Mouse (Mus musculus): ENCODE measurements around the gene Saxo2. TPM values are rescaled to one million over a fixed set of nuclear protein-coding genes. Genes with fewer than 3 reads are reported as not detected.

Saxo2 gene
- polyA plus RNA-seq, 1 experiment = not detected

DNA sequence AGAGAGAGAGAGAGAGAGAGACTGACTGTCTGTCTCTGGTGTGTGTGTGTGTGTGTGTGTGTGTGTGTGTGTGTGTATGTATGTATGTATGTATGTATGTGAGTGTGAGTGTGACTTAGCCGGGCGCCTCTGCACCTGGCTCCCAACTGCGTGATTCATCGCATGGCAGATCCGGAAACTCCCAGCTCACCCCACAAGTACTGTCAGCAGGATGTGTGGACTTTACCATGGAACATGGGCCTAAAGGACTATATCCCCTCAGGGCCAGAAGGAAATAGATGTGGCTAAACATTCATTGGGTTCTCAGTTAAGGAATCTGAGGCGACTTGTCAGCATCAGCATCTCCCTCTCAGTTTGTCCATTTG is 735 bp upstream of the Saxo2 start:
- Histone ChIP-seq H3K27ac (ENCODE audit: control insufficient read depth, insufficient read depth, low read depth, low read length, poor library complexity) (no peak overlapping the region; the same call in 1 of the 2 replicates), H3K4me3 (replicated peaks; ENCODE audit: control insufficient read depth, low read depth, low read length) (peak overlapping the region; percentile 92), H3K4me1 (ENCODE audit: control insufficient read depth, insufficient read depth, low read length) (no peaks in the 10 kb centered on the region)
- no peak for TF ChIP-seq CTCF (IDR thresholded peaks at IDR 0.05; ENCODE audit: control insufficient read depth, insufficient read depth, low read length)
- no peak for TF ChIP-seq POLR2A (IDR thresholded peaks at IDR 0.05; ENCODE audit: borderline replicate concordance, control insufficient read depth, low read depth, low read length)
- 16% methylated on average over 6 of the region's 6 CpGs for WGBS

DNA sequence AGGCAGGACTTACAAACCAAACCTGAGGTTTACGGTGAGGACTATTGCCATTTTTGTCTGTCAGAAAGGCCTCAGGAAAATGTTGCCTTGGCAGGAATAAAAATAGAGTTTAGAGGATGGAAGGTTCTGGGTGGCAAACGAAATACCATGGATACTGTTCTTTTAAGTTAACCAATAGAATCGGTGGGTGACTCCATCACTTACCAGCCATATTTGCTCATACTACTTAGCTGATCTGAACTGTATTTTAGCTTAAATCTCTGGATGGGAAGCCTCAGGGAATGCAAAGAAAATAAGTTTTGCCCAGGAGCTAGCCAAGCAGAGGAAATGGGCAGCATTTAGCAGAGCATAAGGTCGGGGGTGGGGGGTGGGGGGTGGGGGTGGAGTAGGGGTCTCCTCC is 419 bp downstream of the Saxo2 start:
- no peak overlapping the region for H3K27ac ChIP-seq (ENCODE audit: control insufficient read depth, insufficient read depth, low read depth, low read length, poor library complexity)
- no peak for TF ChIP-seq POLR2A (IDR thresholded peaks at IDR 0.05; ENCODE audit: borderline replicate concordance, control insufficient read depth, low read depth, low read length)
- TF ChIP-seq CTCF (IDR thresholded peaks at IDR 0.05; ENCODE audit: control insufficient read depth, insufficient read depth, low read length) = no peak
- no peaks in the 10 kb centered on the region for H3K4me1 ChIP-seq (ENCODE audit: control insufficient read depth, insufficient read depth, low read length)
- WGBS = 30% methylated on average over 4 of the region's 4 CpGs
- peak overlapping the region; percentile 92 for H3K4me3 ChIP-seq (replicated peaks; ENCODE audit: control insufficient read depth, low read depth, low read length)

DNA sequence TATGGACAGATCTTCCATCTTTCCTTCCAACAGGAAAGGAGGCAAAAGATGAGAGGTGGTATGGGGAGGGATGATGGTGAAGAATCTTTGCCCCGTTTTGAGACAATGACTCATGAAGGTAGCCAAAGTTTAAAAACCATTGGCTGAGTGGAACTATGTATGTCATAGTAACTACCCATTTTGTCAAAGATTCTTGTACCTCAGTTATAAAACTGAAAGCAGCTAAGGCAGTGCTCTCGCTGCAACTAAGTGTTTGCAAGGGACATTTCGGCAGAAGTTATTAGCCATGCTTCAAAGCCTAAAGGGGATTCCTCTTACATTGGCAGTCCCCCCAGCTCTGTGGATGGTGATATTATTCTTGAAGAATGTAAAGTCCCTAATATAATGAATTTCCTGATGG is 1.1 kb downstream of the Saxo2 start:
- H3K27ac ChIP-seq (ENCODE audit: control insufficient read depth, insufficient read depth, low read depth, low read length, poor library complexity) = no peak overlapping the region
- H3K4me3 ChIP-seq (replicated peaks; ENCODE audit: control insufficient read depth, low read depth, low read length) = no peak overlapping the region
- no peaks in the 10 kb centered on the region for H3K4me1 ChIP-seq (ENCODE audit: control insufficient read depth, insufficient read depth, low read length)
- TF ChIP-seq POLR2A (IDR thresholded peaks at IDR 0.05; ENCODE audit: borderline replicate concordance, control insufficient read depth, low read depth, low read length) (no peak), CTCF (IDR thresholded peaks at IDR 0.05; ENCODE audit: control insufficient read depth, insufficient read depth, low read length) (no peak)
- 85% methylated on average over 3 of the region's 3 CpGs for WGBS

DNA sequence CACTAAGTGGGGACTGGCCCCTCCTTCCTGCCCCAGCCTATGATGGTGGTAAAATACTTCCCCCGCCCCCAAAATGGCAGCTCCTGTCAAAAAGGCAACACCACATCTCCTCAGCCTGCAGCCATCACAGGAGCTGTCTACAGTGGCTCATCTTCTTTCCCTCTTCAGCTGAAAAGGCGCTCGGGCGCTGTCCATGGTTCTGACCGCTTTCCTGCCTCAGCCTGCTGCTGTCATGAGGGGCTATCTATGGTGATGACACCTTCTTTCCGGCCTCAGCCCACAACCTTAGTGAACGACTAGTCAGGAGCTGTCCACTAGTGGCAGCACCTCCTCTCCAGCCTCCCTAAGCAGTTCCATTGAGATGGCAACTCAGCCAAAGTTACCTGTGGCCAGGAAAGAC is 23.0 kb downstream of the Saxo2 start:
- WGBS = 19% methylated on average over 7 of the region's 7 CpGs
- Histone ChIP-seq H3K27ac (ENCODE audit: control insufficient read depth, insufficient read depth, low read depth, low read length, poor library complexity) (no peak overlapping the region), H3K4me3 (replicated peaks; ENCODE audit: control insufficient read depth, low read depth, low read length) (no peak overlapping the region), H3K4me1 (ENCODE audit: control insufficient read depth, insufficient read depth, low read length) (no peaks in the 10 kb centered on the region)
- TF ChIP-seq POLR2A (IDR thresholded peaks at IDR 0.05; ENCODE audit: borderline replicate concordance, control insufficient read depth, low read depth, low read length) (no peak), CTCF (IDR thresholded peaks at IDR 0.05; ENCODE audit: control insufficient read depth, insufficient read depth, low read length) (no peak)

DNA sequence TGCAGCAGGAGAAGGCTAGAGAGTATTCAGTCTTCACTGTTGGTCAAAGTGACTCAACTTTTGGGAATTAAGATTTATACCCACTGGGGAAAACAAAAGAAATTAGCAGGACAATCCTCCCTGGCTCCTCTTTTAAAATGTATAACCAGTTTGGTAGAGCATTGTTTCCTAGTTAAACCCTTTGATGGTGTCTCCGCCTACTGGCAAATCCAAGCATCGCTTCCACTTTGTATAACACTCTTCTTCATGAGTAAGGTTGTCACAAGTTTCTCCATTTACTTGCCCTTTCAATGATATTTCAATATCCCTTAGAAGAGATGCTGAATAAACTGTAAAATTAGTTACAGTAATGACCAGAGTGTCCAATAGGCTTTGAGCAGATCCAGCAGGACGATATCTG is 38.7 kb downstream of the Saxo2 start:
- peaks cover 2% of the 10 kb centered on the region; the same call in 1 of the 2 replicates for H3K4me1 ChIP-seq (ENCODE audit: control insufficient read depth, insufficient read depth, low read length)
- no peak overlapping the region for H3K27ac ChIP-seq (ENCODE audit: control insufficient read depth, insufficient read depth, low read depth, low read length, poor library complexity)
- no peak for TF ChIP-seq CTCF (IDR thresholded peaks at IDR 0.05; ENCODE audit: control insufficient read depth, insufficient read depth, low read length)
- TF ChIP-seq POLR2A (IDR thresholded peaks at IDR 0.05; ENCODE audit: borderline replicate concordance, control insufficient read depth, low read depth, low read length) = no peak
- 39% methylated on average over 3 of the region's 3 CpGs for WGBS
- H3K4me3 ChIP-seq (replicated peaks; ENCODE audit: control insufficient read depth, low read depth, low read length) = no peak overlapping the region

DNA sequence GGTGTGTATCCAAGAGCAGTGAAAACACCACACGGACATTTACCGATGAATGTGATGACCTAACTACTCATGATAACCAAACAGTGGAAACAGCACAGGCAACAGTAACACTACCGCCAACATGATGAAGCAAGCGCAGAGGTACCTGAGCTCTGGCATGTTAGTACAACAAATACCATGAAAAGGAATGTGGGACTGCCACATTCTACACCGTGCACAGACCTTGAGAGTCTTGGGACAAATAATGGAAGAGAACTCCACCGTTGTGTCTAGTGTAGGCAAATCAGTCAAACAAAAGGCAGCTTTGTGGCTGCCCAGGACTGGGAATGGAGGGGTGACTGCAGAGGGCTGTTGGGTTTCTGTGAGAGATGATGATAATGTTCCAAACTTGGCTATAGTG is 42.9 kb downstream of the Saxo2 start:
- TF ChIP-seq POLR2A (IDR thresholded peaks at IDR 0.05; ENCODE audit: borderline replicate concordance, control insufficient read depth, low read depth, low read length) (no peak), CTCF (IDR thresholded peaks at IDR 0.05; ENCODE audit: control insufficient read depth, insufficient read depth, low read length) (no peak)
- 73% methylated on average over 6 of the region's 6 CpGs for WGBS

DNA sequence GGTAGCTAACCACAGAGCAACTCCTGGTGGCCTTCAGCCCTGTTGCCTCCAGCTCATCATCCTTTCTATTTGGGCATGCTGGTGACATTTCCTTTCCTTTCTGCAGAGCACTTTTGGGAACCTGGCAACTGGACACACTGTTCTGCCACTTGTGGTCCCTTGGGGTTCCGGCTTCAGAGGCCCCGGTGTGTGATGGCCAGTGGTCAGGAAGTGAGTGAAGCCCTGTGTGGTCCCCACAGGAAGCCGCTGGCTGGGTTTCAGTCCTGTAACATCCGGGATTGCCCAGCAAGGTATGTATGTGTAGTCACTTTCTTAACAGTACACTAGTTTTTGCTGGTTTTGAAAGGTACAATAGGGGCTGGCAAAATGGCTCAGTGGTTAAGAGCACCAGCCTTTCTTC is 46.3 kb downstream of the Saxo2 start:
- TF ChIP-seq POLR2A (IDR thresholded peaks at IDR 0.05; ENCODE audit: borderline replicate concordance, control insufficient read depth, low read depth, low read length) = no peak
- TF ChIP-seq CTCF (IDR thresholded peaks at IDR 0.05; ENCODE audit: control insufficient read depth, insufficient read depth, low read length) = no peak
- H3K27ac ChIP-seq (ENCODE audit: control insufficient read depth, insufficient read depth, low read depth, low read length, poor library complexity) = peak overlapping the region; percentile 78
- 7% methylated on average over 4 of the region's 4 CpGs for WGBS
- H3K4me3 ChIP-seq (replicated peaks; ENCODE audit: control insufficient read depth, low read depth, low read length) = no peak overlapping the region
- peaks cover 7% of the 10 kb centered on the region; the same call in 1 of the 2 replicates for H3K4me1 ChIP-seq (ENCODE audit: control insufficient read depth, insufficient read depth, low read length)

More for the DNA sequence above, 42.9 kb downstream of the Saxo2 start:
- peaks cover 5% of the 10 kb centered on the region; the same call in 1 of the 2 replicates for H3K4me1 ChIP-seq (ENCODE audit: control insufficient read depth, insufficient read depth, low read length)
- no peak overlapping the region for H3K4me3 ChIP-seq (replicated peaks; ENCODE audit: control insufficient read depth, low read depth, low read length)
- no peak overlapping the region for H3K27ac ChIP-seq (ENCODE audit: control insufficient read depth, insufficient read depth, low read depth, low read length, poor library complexity)

DNA sequence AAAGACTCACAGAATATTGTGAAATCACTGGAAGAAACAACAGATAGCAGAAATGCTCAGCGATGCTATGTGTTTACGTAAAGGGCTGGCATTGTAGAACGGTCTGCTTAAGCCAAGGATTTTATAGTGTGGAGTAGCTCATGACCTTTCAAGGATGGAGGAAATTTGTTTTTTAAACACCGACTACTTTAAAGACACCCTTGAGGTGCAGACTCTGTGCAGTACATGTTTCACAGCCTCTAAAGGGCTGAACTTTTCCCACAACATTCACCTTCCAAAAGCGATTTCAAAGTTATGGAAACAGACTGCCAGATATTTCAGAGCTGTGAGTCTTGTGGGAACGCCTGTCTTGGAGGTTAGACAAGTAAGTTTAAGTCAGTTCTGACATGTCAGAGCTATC is 57.4 kb downstream of the Saxo2 start:
- WGBS = 77% methylated on average over 6 of the region's 6 CpGs
- H3K27ac ChIP-seq (ENCODE audit: control insufficient read depth, insufficient read depth, low read depth, low read length, poor library complexity) = no peak overlapping the region
- H3K4me3 ChIP-seq (replicated peaks; ENCODE audit: control insufficient read depth, low read depth, low read length) = no peak overlapping the region
- no peak for TF ChIP-seq POLR2A (IDR thresholded peaks at IDR 0.05; ENCODE audit: borderline replicate concordance, control insufficient read depth, low read depth, low read length)
- H3K4me1 ChIP-seq (ENCODE audit: control insufficient read depth, insufficient read depth, low read length) = no peaks in the 10 kb centered on the region

Other genes with a start within 250 kb of the Saxo2 start
- 2.6 and 6.8 TPM in 2 replicates for gene Efl1, start 86 bp upstream of the Saxo2 start, polyA plus RNA-seq (2011; ENCODE audit: insufficient read depth, insufficient read length, low replicate concordance, missing spikeins)
- gene Mex3b, start 218.8 kb upstream of the Saxo2 start, polyA plus RNA-seq (2011; ENCODE audit: insufficient read depth, insufficient read length, low replicate concordance, missing spikeins) = 1.1 and 2.4 TPM in 2 replicates

Measured in bone marrow, adult 2 months (tissue).